Mouse (Mus musculus): Measurements from ENCODE around the gene Armc10.

GRCm38 (mm10) chr5:21700934-21701333, 55.3 kb downstream of the Armc10 start:
- no peak for TF ChIP-seq POLR2A (IDR thresholded peaks at IDR 0.05; ENCODE audit: borderline replicate concordance, insufficient read depth, low read length)
- TF ChIP-seq CTCF (IDR thresholded peaks at IDR 0.05; ENCODE audit: borderline replicate concordance, insufficient read depth, low read depth, low read length), result no peak

All from cerebellum, adult 2 months (tissue).